Mouse (Mus musculus) stomach, adult 2 months (tissue): ENCODE data around the gene Sdhaf1. TPM values are rescaled to one million over a fixed set of nuclear protein-coding genes. Genes with fewer than 3 reads are reported as not detected.

Source experiments
- polyA plus RNA-seq: library from polyadenylated mRNA; depleted of rRNA; stranded (reverse); fragments of >200 nt; gene quantifications from 2 replicates; pipeline ENCODE4 v1.2.3, GENCODE M21; 2012; rRNA removed

Gene Sdhaf1
- polyA plus RNA-seq, result 12.5 and 28.1 TPM in 2 replicates

GRCm38 (mm10) chr7:30323795-30324194 is at the start of gene Sdhaf1:
Gene Sdhaf1, minus strand, starts transcription at chr7:30323895.

GRCm38 (mm10) chr7:30362652-30363343 is 39.1 kb upstream of the Sdhaf1 start, which contains the start of gene Lrfn3:
Gene Lrfn3, minus strand, starts transcription at chr7:30362772.

GRCm38 (mm10) chr7:30321539-30322284 is 2.0 kb downstream of the Sdhaf1 start, which contains the start of gene E130208F15Rik:
Gene E130208F15Rik, plus strand, starts transcription at chr7:30321740.

GRCm38 (mm10) chr7:30314721-30315155 is 9.0 kb downstream of the Sdhaf1 start, which contains the start of gene Syne4:
Gene Syne4, plus strand, starts transcription at chr7:30314807.

GRCm38 (mm10) chr7:30308076-30309005 is 15.4 kb downstream of the Sdhaf1 start, which contains the start of gene Alkbh6:
Gene Alkbh6, plus strand, starts transcription at chr7:30308717.

GRCm38 (mm10) chr7:30291215-30292131 is 32.2 kb downstream of the Sdhaf1 start, which contains the start of gene Clip3:
Gene Clip3, plus strand, starts transcription at chr7:30291728.

GRCm38 (mm10) chr7:30279951-30280669 is 43.6 kb downstream of the Sdhaf1 start, which contains the start of the genes Thap8 and Wdr62:
Gene Thap8, plus strand, starts transcription at chr7:30280094.
Gene Wdr62, minus strand, starts transcription at chr7:30280419.

Other genes with a start within 250 kb of the Sdhaf1 start
- gene Gm26920, start 233.5 kb downstream of the Sdhaf1 start, polyA plus RNA-seq, result 0.02 and 0.05 TPM in 2 replicates
- 0.23 and 1.2 TPM in 2 replicates for gene Zfp566, start 233.4 kb downstream of the Sdhaf1 start, polyA plus RNA-seq
- gene Zfp260, start 229.1 kb downstream of the Sdhaf1 start, polyA plus RNA-seq, result 2.7 and 4.6 TPM in 2 replicates
- 0.14 TPM in 1 of 2 replicates, not detected in the other for gene Zfp382, start 202.0 kb downstream of the Sdhaf1 start, polyA plus RNA-seq
- gene Zfp146, start 154.1 kb downstream of the Sdhaf1 start, polyA plus RNA-seq, result 0.55 and 0.75 TPM in 2 replicates
- 23.0 and 23.2 TPM in 2 replicates for gene Cox7a1, start 139.8 kb downstream of the Sdhaf1 start, polyA plus RNA-seq
- gene Capns1, start 125.1 kb downstream of the Sdhaf1 start, polyA plus RNA-seq, result 587 and 678 TPM in 2 replicates
- gene Polr2i, start 91.9 kb downstream of the Sdhaf1 start, polyA plus RNA-seq, result 44.5 and 70.3 TPM in 2 replicates
- 20.0 and 20.6 TPM in 2 replicates for gene Tbcb, start 91.6 kb downstream of the Sdhaf1 start, polyA plus RNA-seq
- gene Ovol3, start 88.2 kb downstream of the Sdhaf1 start, polyA plus RNA-seq, result 0.12 TPM in 1 of 2 replicates, not detected in the other
- gene Thap8, start 43.8 kb downstream of the Sdhaf1 start, polyA plus RNA-seq, result 0.05 TPM in 1 of 2 replicates, not detected in the other
- gene Wdr62, start 43.5 kb downstream of the Sdhaf1 start, polyA plus RNA-seq, result 13.0 and 13.2 TPM in 2 replicates
- gene Clip3, start 32.2 kb downstream of the Sdhaf1 start, polyA plus RNA-seq, result 3.4 and 5.3 TPM in 2 replicates
- 99.1 and 118 TPM in 2 replicates for gene Alkbh6, start 15.2 kb downstream of the Sdhaf1 start, polyA plus RNA-seq
- 17.5 and 30.2 TPM in 2 replicates for gene Syne4, start 9.1 kb downstream of the Sdhaf1 start, polyA plus RNA-seq
- gene E130208F15Rik, start 2.2 kb downstream of the Sdhaf1 start, polyA plus RNA-seq, result 0.36 and 0.42 TPM in 2 replicates
- 14.6 and 17.1 TPM in 2 replicates for gene Lrfn3, start 38.9 kb upstream of the Sdhaf1 start, polyA plus RNA-seq
- gene Tyrobp, start 89.9 kb upstream of the Sdhaf1 start, polyA plus RNA-seq, result 38.9 and 55.7 TPM in 2 replicates
- 3.8 and 16.6 TPM in 2 replicates for gene Hcst, start 96.0 kb upstream of the Sdhaf1 start, polyA plus RNA-seq
- gene Nfkbid, start 97.8 kb upstream of the Sdhaf1 start, polyA plus RNA-seq, result 2.3 and 3.7 TPM in 2 replicates
- 30.9 and 40.1 TPM in 2 replicates for gene Aplp1, start 121.6 kb upstream of the Sdhaf1 start, polyA plus RNA-seq
- gene Kirrel2, start 133.8 kb upstream of the Sdhaf1 start, polyA plus RNA-seq, result 0.42 and 2.0 TPM in 2 replicates
- 0.12 and 0.32 TPM in 2 replicates for gene Nphs1, start 134.4 kb upstream of the Sdhaf1 start, polyA plus RNA-seq
- 0.15 TPM in 1 of 2 replicates, not detected in the other for gene Prodh2, start 169.7 kb upstream of the Sdhaf1 start, polyA plus RNA-seq
- gene Arhgap33, start 211.2 kb upstream of the Sdhaf1 start, polyA plus RNA-seq, result 4.7 and 6.1 TPM in 2 replicates
- 129 and 132 TPM in 2 replicates for gene Hspb6, start 228.3 kb upstream of the Sdhaf1 start, polyA plus RNA-seq
- gene Proser3, start 228.4 kb upstream of the Sdhaf1 start, polyA plus RNA-seq, result 3.4 and 3.9 TPM in 2 replicates
- 14.3 and 19.7 TPM in 2 replicates for gene Lin37, start 235.9 kb upstream of the Sdhaf1 start, polyA plus RNA-seq
- gene U2af1l4, start 239.4 kb upstream of the Sdhaf1 start, polyA plus RNA-seq, result 32.7 and 35.6 TPM in 2 replicates
- gene Gm49396, start 239.4 kb upstream of the Sdhaf1 start, polyA plus RNA-seq, result 0.66 and 0.85 TPM in 2 replicates
- gene Psenen, start 239.7 kb upstream of the Sdhaf1 start, polyA plus RNA-seq, result 70.1 and 76.5 TPM in 2 replicates
- gene Igflr1, start 241.5 kb upstream of the Sdhaf1 start, polyA plus RNA-seq, result 4.5 and 5.3 TPM in 2 replicates